Mouse (Mus musculus) brain, embryonic 14.5 days (tissue): ENCODE measurements at regions not wholly inside any gene's neighbourhood (a gene's known extent, or its start where the extent isn't known, plus 50 kb on each side); places are given as distances from the start of the nearest gene placed in this dataset.
"Not testable (repeated sequence)": the region's sequence is repeated elsewhere in the genome, so short reads cannot be mapped to it uniquely, and the experiment has no call there.

ENCODE experiments used
- DNase-seq: peaks from one replicate; pipeline ENCODE4 v3.0.0-alpha.2; 2011; ENCODE audit warnings: low read depth
- CTCF ChIP-seq: fragments of 200-500 bp; IDR thresholded peaks from 2 replicates; pipeline ENCODE4 v1.5.1; 2012; ENCODE audit warnings: inconsistent platforms, mild to moderate bottlenecking, moderate library complexity, borderline replicate concordance; ENCODE audit not compliant: insufficient read depth, insufficient read length; ENCODE audit errors: extremely low read depth
- POLR2A ChIP-seq: fragments of 200-500 bp; IDR thresholded peaks from 2 replicates; pipeline ENCODE4 v1.6.1; 2012; ENCODE audit warnings: mild to moderate bottlenecking, inconsistent platforms, borderline replicate concordance; ENCODE audit not compliant: poor library complexity, insufficient read depth, insufficient read length, severe bottlenecking; ENCODE audit errors: extremely low read depth

GRCm38 (mm10) chr1:150160314-150160713 is 60.5 kb downstream of the Ptgs2 start:
- DNase-seq = no peak
- TF ChIP-seq CTCF = no peak
- no peak for TF ChIP-seq POLR2A

- TF ChIP-seq CTCF (no peak), POLR2A (no peak)
- peak; percentile 12 for DNase-seq
These were observed 65.2 kb downstream of the Ptgs2 start for GRCm38 (mm10) chr1:150164890-150165596.

- TF ChIP-seq CTCF (no peak), POLR2A (no peak)
- DNase-seq = no peak
These were observed 65.8 kb downstream of the Ptgs2 start for GRCm38 (mm10) chr1:150165597-150165973.

- no peak for DNase-seq
- TF ChIP-seq CTCF = no peak
- TF ChIP-seq POLR2A = no peak
These were observed 67.3 kb downstream of the Ptgs2 start for GRCm38 (mm10) chr1:150167172-150167571.

- TF ChIP-seq POLR2A (no peak), CTCF (no peak)
- no peak for DNase-seq
These were observed 74.4 kb downstream of the Ptgs2 start for GRCm38 (mm10) chr1:150174204-150174603.

- TF ChIP-seq POLR2A = no peak
- no peak for DNase-seq
These were observed 77.4 kb downstream of the Ptgs2 start for GRCm38 (mm10) chr1:150177029-150177740.

- TF ChIP-seq POLR2A (no peak), CTCF (no peak)
- no peak for DNase-seq
These were observed 102.2 kb downstream of the Ptgs2 start for GRCm38 (mm10) chr1:150202022-150202421.

- DNase-seq = no peak
- TF ChIP-seq POLR2A = no peak
- TF ChIP-seq CTCF = no peak
These were observed 106.8 kb upstream of the Pdc start for GRCm38 (mm10) chr1:150212454-150212853.

GRCm38 (mm10) chr1:150216672-150217071 is 102.5 kb upstream of the Pdc start:
- DNase-seq = no peak
- no peak for TF ChIP-seq CTCF
- no peak for TF ChIP-seq POLR2A

- no peak for TF ChIP-seq POLR2A
- TF ChIP-seq CTCF = no peak
- no peak for DNase-seq
These were observed 100.4 kb upstream of the Pdc start for GRCm38 (mm10) chr1:150218802-150219201.

- DNase-seq = no peak
- TF ChIP-seq CTCF (no peak), POLR2A (no peak)
These were observed 93.7 kb upstream of the Pdc start for GRCm38 (mm10) chr1:150225529-150225928.

- DNase-seq = not testable (repeated sequence)
These were observed 79.7 kb upstream of the Pdc start for GRCm38 (mm10) chr1:150239504-150239903.

- no peak for DNase-seq
- TF ChIP-seq CTCF = no peak
- TF ChIP-seq POLR2A = no peak
These were observed 79.1 kb upstream of the Pdc start for GRCm38 (mm10) chr1:150240110-150240509.
